Mouse (Mus musculus) midbrain, embryonic 12.5 days (tissue): ENCODE results near the gene Ms4a4c. TPM values are rescaled to one million over a fixed set of nuclear protein-coding genes. Genes with fewer than 3 reads are reported as not detected.
"Not testable (repeated sequence)": the region's sequence is repeated elsewhere in the genome, so short reads cannot be mapped to it uniquely, and the experiment has no call there.

Source experiments
- ATAC-seq: fragments of 200-750 bp; cut with Nextera tagmentation; 2 replicates; pipeline ENCODE4 v1.8.0; 2017; ENCODE audit warnings: low read depth, moderate TSS enrichment, moderate library complexity; ENCODE audit not compliant: low FRiP score
- H3K27ac ChIP-seq: fragments of 300-500 bp; sonication (generic); replicated peaks from 2 replicates; pipeline ENCODE4 v1.5.1; 2016; ENCODE audit warnings: mild to moderate bottlenecking
- H3K27me3 ChIP-seq: fragments of 300-500 bp; sonication (generic); 2 replicates; pipeline ENCODE4 v1.6.1; 2016; ENCODE audit warnings: mild to moderate bottlenecking
- H3K36me3 ChIP-seq: fragments of 300-500 bp; sonication (generic); 2 replicates; pipeline ENCODE4 v1.6.1; 2016
- H3K4me1 ChIP-seq: fragments of 300-500 bp; sonication (generic); 2 replicates; pipeline ENCODE4 v1.6.1; 2016
- H3K4me2 ChIP-seq: fragments of 300-500 bp; sonication (generic); replicated peaks from 2 replicates; pipeline ENCODE4 v1.6.1; 2016; ENCODE audit warnings: mild to moderate bottlenecking, moderate library complexity
- H3K4me3 ChIP-seq: fragments of 300-500 bp; sonication (generic); 2 replicates; pipeline ENCODE4 v1.5.1; 2016; ENCODE audit warnings: mild to moderate bottlenecking
- H3K9ac ChIP-seq: fragments of 300-500 bp; sonication (generic); replicated peaks from 2 replicates; pipeline ENCODE4 v1.6.1; 2016; ENCODE audit warnings: mild to moderate bottlenecking, moderate library complexity
- H3K9me3 ChIP-seq: fragments of 300-500 bp; sonication (generic); 2 replicates; pipeline ENCODE4 v1.6.1; 2016; ENCODE audit warnings: mild to moderate bottlenecking
- WGBS: fragments of 180-500 bp; shearing (Covaris S2); methylation state at CpG from one replicate; pipeline ENCODE4 v1.1.7; 2016; 5-methylcytosine and 5-hydroxymethylcytosine counted together
- polyA plus RNA-seq: library from polyadenylated mRNA; unstranded; fragments of >200 nt; fragmentation: Nextera tagmentation; extraction: Ambion mirVana; gene quantifications from 2 replicates; pipeline ENCODE4 v1.2.1, GENCODE M21; 2016

The Ms4a4c gene
- polyA plus RNA-seq, 1 experiment from 2014 or later: 0.13 TPM

- H3K4me2 ChIP-seq: no peak overlapping the region
- no peaks in the 10 kb centered on the region for H3K36me3 ChIP-seq
- no peak overlapping the region for H3K27ac ChIP-seq
- no peak overlapping the region for H3K4me3 ChIP-seq
- ATAC-seq: no peak
- H3K9ac ChIP-seq: no peak overlapping the region
- H3K27me3 ChIP-seq: no peaks in the 10 kb centered on the region
- H3K4me1 ChIP-seq: no peaks in the 10 kb centered on the region
- WGBS: 88% methylated on average over 1 of the region's 1 CpGs
- H3K9me3 ChIP-seq: no peaks in the 10 kb centered on the region
Measured at GRCm38 (mm10) chr19:11408591-11408990, 4.0 kb downstream of the Ms4a4c start.

- Histone ChIP-seq H3K9ac (no peak overlapping the region), H3K4me3 (no peak overlapping the region), H3K36me3 (no peaks in the 10 kb centered on the region), H3K4me2 (no peak overlapping the region), H3K27me3 (no peaks in the 10 kb centered on the region), H3K27ac (no peak overlapping the region), H3K4me1 (no peaks in the 10 kb centered on the region), H3K9me3 (no peaks in the 10 kb centered on the region)
- ATAC-seq: no peak
- 90% methylated on average over 1 of the region's 1 CpGs for WGBS
Measured at GRCm38 (mm10) chr19:11411640-11412039, 7.1 kb downstream of the Ms4a4c start.

- Histone ChIP-seq H3K4me1 (no peaks in the 10 kb centered on the region), H3K9me3 (no peaks in the 10 kb centered on the region), H3K9ac (no peak overlapping the region), H3K36me3 (no peaks in the 10 kb centered on the region), H3K27me3 (no peaks in the 10 kb centered on the region), H3K4me2 (no peak overlapping the region), H3K4me3 (no peak overlapping the region), H3K27ac (no peak overlapping the region)
- ATAC-seq: no peak
- WGBS: 93% methylated on average over 1 of the region's 1 CpGs
Measured at GRCm38 (mm10) chr19:11414084-11414483, 9.5 kb downstream of the Ms4a4c start.

- H3K27me3 ChIP-seq: no peaks in the 10 kb centered on the region
- no peak overlapping the region for H3K9ac ChIP-seq
- no peaks in the 10 kb centered on the region for H3K4me1 ChIP-seq
- no peak overlapping the region for H3K27ac ChIP-seq
- no peaks in the 10 kb centered on the region for H3K36me3 ChIP-seq
- no peak overlapping the region for H3K4me2 ChIP-seq
- no peaks in the 10 kb centered on the region for H3K9me3 ChIP-seq
- 73% methylated on average over 3 of the region's 3 CpGs for WGBS
- no peak for ATAC-seq
- H3K4me3 ChIP-seq: no peak overlapping the region
Measured at GRCm38 (mm10) chr19:11415581-11415980, 11.0 kb downstream of the Ms4a4c start.

GRCm38 (mm10) chr19:11418865-11419264, 14.3 kb downstream of the Ms4a4c start:
- not testable (repeated sequence) for H3K9me3 ChIP-seq, H3K4me1 ChIP-seq, H3K9ac ChIP-seq, H3K27me3 ChIP-seq, H3K4me2 ChIP-seq, H3K4me3 ChIP-seq, ATAC-seq, H3K27ac ChIP-seq, H3K36me3 ChIP-seq
- WGBS: 71% methylated on average over 3 of the region's 3 CpGs

GRCm38 (mm10) chr19:11431209-11431608, 26.6 kb downstream of the Ms4a4c start:
- H3K9me3 ChIP-seq, H3K36me3 ChIP-seq, H3K4me3 ChIP-seq, H3K27me3 ChIP-seq, H3K27ac ChIP-seq, ATAC-seq, H3K4me1 ChIP-seq, H3K4me2 ChIP-seq, H3K9ac ChIP-seq: not testable (repeated sequence)
- 86% methylated on average over 1 of the region's 1 CpGs for WGBS

- ATAC-seq: no peak
- Histone ChIP-seq H3K9me3 (no peaks in the 10 kb centered on the region), H3K9ac (no peak overlapping the region), H3K27me3 (no peaks in the 10 kb centered on the region), H3K27ac (no peak overlapping the region), H3K4me2 (no peak overlapping the region), H3K4me1 (no peaks in the 10 kb centered on the region), H3K4me3 (no peak overlapping the region), H3K36me3 (no peaks in the 10 kb centered on the region)
- WGBS: 87% methylated on average over 4 of the region's 4 CpGs
Measured at GRCm38 (mm10) chr19:11435058-11435834, 30.7 kb downstream of the Ms4a4c start.

GRCm38 (mm10) chr19:11443338-11443737, 38.8 kb downstream of the Ms4a4c start, which contains the start of gene Ms4a4b:
Gene Ms4a4b (plus strand): TSS chr19:11443553.
- Histone ChIP-seq H3K36me3 (no peaks in the 10 kb centered on the region), H3K4me3 (no peak within 1 kb of the TSS), H3K4me2 (no peak within 1 kb of the TSS), H3K9ac (no peak within 1 kb of the TSS), H3K27ac (no peak within 1 kb of the TSS), H3K9me3 (no peaks in the 10 kb centered on the region), H3K4me1 (no peaks in the 10 kb centered on the region), H3K27me3 (no peaks in the 10 kb centered on the region)
- ATAC-seq: no peak

GRCm38 (mm10) chr19:11443964-11444363, 39.4 kb downstream of the Ms4a4c start:
- Histone ChIP-seq H3K27ac (no peak overlapping the region), H3K4me1 (no peaks in the 10 kb centered on the region), H3K9me3 (no peaks in the 10 kb centered on the region), H3K36me3 (no peaks in the 10 kb centered on the region), H3K4me3 (no peak overlapping the region), H3K27me3 (no peaks in the 10 kb centered on the region), H3K9ac (no peak overlapping the region), H3K4me2 (no peak overlapping the region)
- 88% methylated on average over 5 of the region's 5 CpGs for WGBS
- ATAC-seq: no peak

GRCm38 (mm10) chr19:11447238-11447637, 42.7 kb downstream of the Ms4a4c start:
- WGBS: 89% methylated on average over 2 of the region's 2 CpGs
- ATAC-seq: no peak

GRCm38 (mm10) chr19:11459041-11459440, 54.5 kb downstream of the Ms4a4c start:
- not testable (repeated sequence) for H3K27ac ChIP-seq, H3K9me3 ChIP-seq, H3K4me2 ChIP-seq, ATAC-seq, H3K4me3 ChIP-seq, H3K36me3 ChIP-seq, H3K27me3 ChIP-seq, H3K4me1 ChIP-seq, H3K9ac ChIP-seq
- 93% methylated on average over 4 of the region's 4 CpGs for WGBS

More at GRCm38 (mm10) chr19:11447238-11447637, 42.7 kb downstream of the Ms4a4c start:
- Histone ChIP-seq H3K4me3 (no peak overlapping the region), H3K36me3 (no peaks in the 10 kb centered on the region), H3K4me2 (no peak overlapping the region), H3K27me3 (no peaks in the 10 kb centered on the region), H3K9ac (no peak overlapping the region), H3K9me3 (no peaks in the 10 kb centered on the region), H3K27ac (no peak overlapping the region), H3K4me1 (no peaks in the 10 kb centered on the region)

- 85% methylated on average over 1 of the region's 1 CpGs for WGBS
- not testable (repeated sequence) for H3K27me3 ChIP-seq, H3K27ac ChIP-seq, H3K36me3 ChIP-seq, H3K9me3 ChIP-seq, H3K4me1 ChIP-seq, ATAC-seq, H3K9ac ChIP-seq, H3K4me3 ChIP-seq, H3K4me2 ChIP-seq
Measured at GRCm38 (mm10) chr19:11464795-11465194, 60.2 kb downstream of the Ms4a4c start.

- no peaks in the 10 kb centered on the region for H3K4me1 ChIP-seq
- H3K9ac ChIP-seq: no peak overlapping the region
- H3K4me2 ChIP-seq: no peak overlapping the region
- no peaks in the 10 kb centered on the region for H3K9me3 ChIP-seq
- no peak overlapping the region for H3K27ac ChIP-seq
- whole genome bisulfite sequencing: 80% methylated on average over 5 of the region's 5 CpGs
- H3K27me3 ChIP-seq: no peaks in the 10 kb centered on the region
- ATAC-seq: no peak
- no peak overlapping the region for H3K4me3 ChIP-seq
- no peaks in the 10 kb centered on the region for H3K36me3 ChIP-seq
Measured at GRCm38 (mm10) chr19:11466471-11466870, 61.9 kb downstream of the Ms4a4c start.
